Mouse (Mus musculus): ENCODE data around the gene Dock6. TPM values are rescaled to one million over a fixed set of nuclear protein-coding genes. Genes with fewer than 3 reads are reported as not detected.
"Not testable (repeated sequence)": the region's sequence is repeated elsewhere in the genome, so short reads cannot be mapped to it uniquely, and the experiment has no call there.

Gene Dock6
- 10 to 100 TPM; 32.6 to 34.5 TPM for total RNA-seq (2021)
- long read RNA-seq, partial matches to known transcripts: 2 of 3 reads
- long read RNA-seq, other reads (novel, unspliced or antisense): 1 of 3 reads

DNA sequence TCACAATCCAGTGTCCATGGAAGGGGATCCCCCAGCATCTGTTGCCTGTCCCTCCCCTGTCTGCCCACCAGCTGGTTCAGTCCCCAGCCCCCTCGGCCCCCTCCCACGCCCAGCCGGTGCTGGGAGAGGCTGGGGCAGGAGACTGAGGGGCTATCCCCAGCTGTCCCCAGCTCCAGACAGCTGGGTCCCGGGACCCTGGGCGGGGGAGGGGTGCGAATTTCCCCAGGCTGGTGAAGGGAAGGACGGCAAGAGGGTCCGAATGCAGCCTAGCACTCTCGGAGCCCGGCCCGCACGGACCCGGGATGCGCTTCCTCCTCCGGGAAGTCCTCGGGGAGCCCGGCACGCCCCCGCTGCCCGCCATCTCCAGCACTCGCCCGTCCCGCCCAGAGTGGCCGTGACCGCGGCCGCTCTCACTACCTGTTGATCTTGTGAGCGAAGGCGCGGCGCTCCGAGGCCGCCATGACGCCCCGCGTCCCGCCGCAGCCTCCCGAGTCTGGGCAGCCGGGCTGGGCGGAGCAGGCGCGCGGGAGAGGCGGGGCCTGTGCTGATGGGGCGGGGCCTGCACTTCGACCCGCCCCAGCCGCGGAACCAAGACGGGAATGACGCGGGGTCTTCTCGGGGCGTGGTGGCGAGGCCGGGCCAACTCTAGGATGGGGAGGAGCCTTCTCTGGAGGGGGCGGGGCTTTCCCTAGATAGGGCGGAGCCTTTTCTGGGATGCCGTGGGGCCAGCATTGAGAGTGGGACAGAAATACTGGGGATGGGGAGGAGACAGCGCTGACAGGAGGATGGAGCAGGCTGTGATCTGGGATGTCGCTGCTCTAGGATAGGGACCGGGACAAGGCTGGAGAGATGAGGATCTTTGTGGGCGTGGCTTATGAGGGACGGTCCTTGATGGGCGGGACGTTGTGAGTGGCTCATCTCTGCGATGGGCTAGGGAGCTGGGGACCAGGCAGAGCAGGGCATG, at the start of gene Dock6:
Dock6 (minus strand) TSS at position 508 of the 964 bp plus-strand sequence.
- DNase-seq (ENCODE audit: low spot score in 2 of 2): peak; percentile 86 to 88

GRCm38 (mm10) chr9:21901223-21901820, 48.9 kb upstream of the Dock6 start:
- peak; percentile 76 to 80 for DNase-seq (ENCODE audit: low spot score in 2 of 2)

DNA sequence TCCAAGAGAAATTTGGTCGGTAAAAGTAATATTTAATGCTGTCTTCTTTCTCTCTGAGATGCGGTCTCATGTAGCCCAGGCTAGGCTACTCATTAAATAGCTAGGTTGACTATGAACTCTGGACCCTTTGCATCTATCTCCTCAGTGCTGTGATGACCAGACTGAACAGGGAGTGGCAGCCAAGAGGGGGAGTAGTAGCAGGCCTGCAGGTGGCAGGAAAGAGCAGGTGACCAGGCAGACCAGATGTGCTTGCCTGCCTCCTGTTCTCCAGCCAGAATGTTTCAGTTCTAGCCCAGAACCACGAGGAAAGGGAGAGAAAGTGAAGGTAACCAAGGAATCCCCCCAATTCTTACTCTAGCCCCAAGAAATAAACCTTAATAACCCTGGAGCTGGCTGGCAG, 36.8 kb upstream of the Dock6 start:
- no peak for DNase-seq (ENCODE audit: low spot score in 2 of 2)

GRCm38 (mm10) chr9:21876601-21877000, 24.2 kb upstream of the Dock6 start:
- no peak for DNase-seq (ENCODE audit: low spot score in 2 of 2)

DNA sequence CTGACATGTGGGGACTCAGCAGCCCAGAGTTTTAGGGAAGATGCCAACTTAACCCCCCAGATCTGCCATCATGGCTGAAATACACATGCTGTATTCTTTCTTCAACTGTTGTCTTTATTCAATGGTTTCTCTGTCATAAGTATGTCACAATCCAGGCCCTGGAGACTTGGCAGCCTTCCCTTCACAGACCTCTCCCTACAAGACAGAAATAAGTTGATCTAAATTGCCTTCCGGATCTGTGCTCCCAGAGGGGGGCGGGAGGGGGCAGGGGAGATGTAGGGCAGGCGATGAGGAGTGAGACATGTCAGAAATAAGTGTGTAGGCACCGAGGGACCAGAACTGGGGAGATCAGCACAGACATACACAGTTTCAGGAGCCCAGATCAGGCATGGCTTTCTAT, 19.8 kb upstream of the Dock6 start:
- no peak for DNase-seq (ENCODE audit: low spot score in 2 of 2)

DNA sequence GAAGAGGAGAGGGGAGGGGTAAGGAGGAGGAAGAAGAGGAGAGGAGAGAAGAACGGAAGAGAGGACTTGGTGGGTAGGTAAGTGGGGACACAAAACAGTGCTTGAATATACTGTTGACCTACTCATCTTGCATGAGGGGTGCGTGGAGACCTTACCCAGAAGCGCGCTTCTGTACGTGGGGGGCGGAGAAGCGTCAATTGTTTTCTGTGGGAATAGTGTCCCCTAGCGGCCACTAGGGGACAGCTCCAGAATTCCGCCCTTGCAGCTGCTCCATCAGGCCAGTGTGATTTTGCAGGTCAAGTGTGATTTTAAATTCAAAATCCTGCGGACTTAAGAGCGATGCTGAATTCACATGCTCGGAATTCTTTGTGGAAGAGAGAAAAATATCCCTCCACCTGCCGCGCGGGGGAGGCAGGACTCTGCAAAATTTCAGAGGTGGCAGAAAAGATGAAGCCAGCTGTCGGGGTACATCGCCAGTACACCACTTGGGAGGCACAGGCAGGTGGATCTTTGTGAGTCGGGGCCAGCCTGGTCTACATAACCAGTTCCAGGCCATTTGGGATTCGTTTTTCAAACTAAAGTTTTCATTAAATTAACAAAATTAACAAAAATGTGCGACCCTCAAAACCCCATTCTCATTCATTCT, 18.6 kb upstream of the Dock6 start:
- peak; percentile 51 to 65 for DNase-seq (ENCODE audit: low spot score in 2 of 2)

DNA sequence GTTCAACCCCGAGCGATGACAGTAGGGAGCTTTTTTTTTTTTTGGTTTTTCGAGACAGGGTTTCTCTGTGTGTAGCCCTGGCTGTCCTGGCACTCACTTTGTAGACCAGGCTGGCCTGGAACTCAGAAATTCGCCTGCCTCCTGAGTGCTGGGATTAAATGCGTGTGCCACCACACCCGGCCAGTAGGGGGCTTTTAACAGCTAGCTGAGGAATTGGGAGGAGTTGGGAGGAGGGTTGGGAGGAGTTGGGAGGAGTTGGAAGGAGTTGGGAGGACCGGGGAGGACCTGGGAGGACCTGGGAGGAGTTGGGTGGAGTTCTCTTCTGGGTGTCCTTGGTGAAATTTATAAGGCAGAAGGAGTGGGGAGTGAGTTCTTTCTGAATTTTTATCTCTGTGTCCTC, 16.9 kb upstream of the Dock6 start:
- peak; percentile 42 to 56 for DNase-seq (ENCODE audit: low spot score in 2 of 2)

DNA sequence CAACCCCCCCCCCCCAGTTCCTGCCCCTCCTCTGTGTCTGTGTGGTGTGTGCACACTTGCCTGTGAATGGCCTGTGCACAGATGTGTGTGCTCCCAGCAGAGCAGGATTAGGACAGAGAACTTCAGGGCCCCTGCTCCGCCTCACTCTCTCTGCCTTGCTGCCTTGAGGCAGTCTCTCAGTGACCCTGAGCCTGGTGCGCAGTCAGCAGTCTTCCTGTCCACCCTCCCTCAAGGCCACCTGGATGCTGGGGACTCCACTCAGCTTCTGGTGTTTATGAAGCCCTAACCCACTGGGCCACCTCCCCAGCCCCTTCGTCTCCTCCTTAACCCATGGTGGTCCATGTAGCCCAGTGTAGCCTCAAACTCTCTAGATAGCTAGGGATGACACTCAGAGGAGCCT, 15.3 kb upstream of the Dock6 start:
- no peak for DNase-seq (ENCODE audit: low spot score in 2 of 2)

DNA sequence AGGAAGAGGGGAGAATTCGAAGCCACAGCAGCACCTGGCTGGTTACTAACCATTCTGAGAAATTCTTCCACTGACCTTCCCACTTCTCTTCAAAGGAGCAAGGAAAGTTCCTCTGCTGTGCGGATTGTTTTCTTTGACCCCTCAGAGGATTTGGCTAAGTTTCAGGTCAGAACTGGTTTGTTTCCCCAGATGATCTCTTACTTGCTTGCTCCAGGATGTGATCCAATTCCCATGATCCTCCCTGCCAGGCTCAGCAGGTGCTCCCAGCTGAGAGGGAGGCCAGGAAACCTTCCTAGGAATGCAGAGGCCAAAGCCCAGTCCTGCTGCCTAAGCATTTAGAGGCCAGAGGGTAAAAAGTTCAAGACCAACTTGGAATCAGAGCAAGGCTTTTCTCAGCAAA, 14.2 kb upstream of the Dock6 start:
- DNase-seq (ENCODE audit: low spot score in 2 of 2): no peak

GRCm38 (mm10) chr9:21865673-21866398, 13.4 kb upstream of the Dock6 start:
- DNase-seq (ENCODE audit: low spot score in 2 of 2): no peak

DNA sequence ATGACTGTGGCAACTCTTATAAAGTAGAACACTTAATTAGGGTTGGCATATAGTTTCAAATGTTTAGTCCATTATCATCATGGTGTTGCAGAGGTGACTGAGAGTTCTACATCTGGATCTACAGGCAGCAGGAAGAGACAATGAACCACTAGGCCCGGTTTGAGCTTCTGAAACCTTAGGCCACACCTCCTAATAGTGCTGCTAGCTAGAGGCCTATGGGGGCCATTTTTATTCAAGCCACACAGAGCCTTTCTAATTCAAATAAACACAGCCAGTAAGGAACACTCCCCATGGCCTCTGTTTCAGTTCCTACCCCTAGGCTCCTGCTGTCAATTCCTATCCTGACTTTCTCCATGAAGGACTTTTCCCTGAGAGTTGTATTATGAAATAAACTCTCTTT, 9.7 kb upstream of the Dock6 start:
- no peak for DNase-seq (ENCODE audit: low spot score in 2 of 2)

DNA sequence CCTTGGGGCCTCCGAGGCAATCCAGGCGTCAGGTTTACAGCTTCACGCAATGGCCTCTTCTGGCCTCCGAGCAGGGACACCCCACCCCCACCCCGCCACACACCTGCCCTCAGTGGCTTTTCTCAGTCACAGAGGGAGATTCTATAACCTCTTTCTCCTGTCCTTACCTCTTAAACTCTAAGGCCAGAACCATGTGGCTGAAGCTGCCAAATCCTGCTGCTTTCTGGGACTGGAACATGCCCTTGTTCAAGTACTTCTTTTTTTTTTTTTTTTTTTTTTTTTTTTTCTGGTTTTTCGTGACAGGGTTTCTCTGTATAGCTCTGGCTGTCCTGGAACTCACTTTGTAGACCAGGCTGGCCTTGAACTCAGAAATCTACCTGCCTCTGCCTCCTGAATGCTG, 7.9 kb upstream of the Dock6 start:
- DNase-seq (ENCODE audit: low spot score in 2 of 2): not testable (repeated sequence)

DNA sequence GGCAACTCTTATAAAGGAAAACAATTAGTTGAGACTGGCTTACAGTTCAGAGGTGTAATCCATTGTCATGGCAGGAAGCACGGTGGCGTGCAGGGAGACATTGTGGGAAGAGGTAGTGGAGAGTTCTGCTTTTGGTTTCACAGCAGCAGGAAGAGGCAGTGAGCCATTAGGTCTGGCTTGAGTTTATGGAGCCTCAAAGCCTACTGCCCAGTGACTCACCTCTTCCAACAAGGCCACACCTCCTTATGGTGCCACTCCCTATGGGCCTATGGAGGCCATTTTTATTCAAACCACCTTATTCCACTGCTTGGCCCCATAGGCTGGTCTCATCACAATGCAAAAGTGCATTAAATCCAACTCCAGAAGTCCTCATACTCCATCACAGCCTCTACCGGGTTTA, 7.2 kb upstream of the Dock6 start:
- DNase-seq (ENCODE audit: low spot score in 2 of 2): no peak

- DNase-seq (ENCODE audit: low spot score in 2 of 2): no peak
Observed at GRCm38 (mm10) chr9:21858084-21858483, 5.6 kb upstream of the Dock6 start.

DNA sequence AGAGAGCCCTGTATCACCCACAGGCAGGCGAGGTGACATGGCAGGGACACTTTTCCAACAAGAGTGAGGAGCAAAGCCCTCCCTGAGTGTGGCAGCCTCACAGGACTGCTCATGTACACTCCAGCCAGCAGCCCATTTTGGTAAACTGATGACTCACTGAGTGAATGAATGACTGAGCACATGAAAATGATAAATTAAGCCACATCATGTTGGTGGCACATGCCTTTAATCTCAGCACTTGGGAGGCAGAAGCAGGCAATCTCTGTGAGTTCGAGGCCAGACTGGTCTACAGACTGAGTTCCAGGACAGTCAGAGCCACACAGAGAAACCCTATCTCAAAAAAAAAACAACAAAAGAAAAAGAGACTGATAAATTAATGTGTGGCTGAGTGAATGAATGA, 5.1 kb upstream of the Dock6 start:
- DNase-seq (ENCODE audit: low spot score in 2 of 2): no peak

- no peak for DNase-seq (ENCODE audit: low spot score in 2 of 2)
Observed at GRCm38 (mm10) chr9:21854894-21855293, 2.5 kb upstream of the Dock6 start.

GRCm38 (mm10) chr9:21853961-21854360, 1.5 kb upstream of the Dock6 start:
- no peak for DNase-seq (ENCODE audit: low spot score in 2 of 2)

GRCm38 (mm10) chr9:21851084-21851483, 1.4 kb downstream of the Dock6 start:
- no peak for DNase-seq (ENCODE audit: low spot score in 2 of 2)

GRCm38 (mm10) chr9:21849691-21850677, 2.5 kb downstream of the Dock6 start:
- DNase-seq (ENCODE audit: low spot score in 2 of 2): no peak

DNA sequence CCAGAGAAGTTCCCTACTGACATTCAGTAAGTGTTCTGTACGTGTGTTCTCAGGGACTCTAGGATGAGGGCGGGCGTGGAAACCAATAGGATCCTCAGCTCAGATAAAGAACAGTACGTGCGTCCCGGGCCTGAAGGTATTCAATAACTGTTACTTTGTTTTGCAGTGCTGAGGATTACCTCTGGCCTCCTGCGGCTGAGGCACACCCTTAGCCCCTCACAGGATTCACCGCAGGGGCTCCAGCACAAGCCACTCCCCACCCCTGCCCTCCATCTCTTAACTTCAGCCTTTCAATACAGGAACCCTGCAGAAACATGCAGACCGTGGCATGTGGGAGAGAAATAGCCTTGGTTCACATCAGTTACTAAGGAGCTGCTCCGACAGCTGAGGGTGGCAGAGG, 4.5 kb downstream of the Dock6 start:
- DNase-seq (ENCODE audit: low spot score in 2 of 2): no peak
